Mouse (Mus musculus) myocyte (in vitro differentiated cells): ENCODE data around the gene Dnaaf1.

Experiments
- MAX ChIP-seq: IDR thresholded peaks from one replicate; pipeline ENCODE4 v1.6.1; 2011; ENCODE audit warnings: low read depth, mild to moderate bottlenecking, control low read depth
- MYOG ChIP-seq, 3 experiments: IDR thresholded peaks; one replicate each; pipeline ENCODE4 v1.6.1; 2011; ENCODE audit warnings: control low read depth in 2 of 3, low read depth in 2 of 3, mild to moderate bottlenecking in 2 of 3; ENCODE audit not compliant: insufficient read length in 2 of 3, control insufficient read depth in 1 of 3, insufficient read depth in 1 of 3
- POLR2A ChIP-seq: IDR thresholded peaks from one replicate; pipeline ENCODE4 v1.6.1; 2011; ENCODE audit warnings: low read depth, mild to moderate bottlenecking, control low read depth, moderate library complexity; ENCODE audit not compliant: insufficient read length
- SRF ChIP-seq: IDR thresholded peaks from one replicate; pipeline ENCODE4 v1.6.1; 2011; ENCODE audit warnings: low read depth; ENCODE audit not compliant: control insufficient read depth, insufficient read length

DNA sequence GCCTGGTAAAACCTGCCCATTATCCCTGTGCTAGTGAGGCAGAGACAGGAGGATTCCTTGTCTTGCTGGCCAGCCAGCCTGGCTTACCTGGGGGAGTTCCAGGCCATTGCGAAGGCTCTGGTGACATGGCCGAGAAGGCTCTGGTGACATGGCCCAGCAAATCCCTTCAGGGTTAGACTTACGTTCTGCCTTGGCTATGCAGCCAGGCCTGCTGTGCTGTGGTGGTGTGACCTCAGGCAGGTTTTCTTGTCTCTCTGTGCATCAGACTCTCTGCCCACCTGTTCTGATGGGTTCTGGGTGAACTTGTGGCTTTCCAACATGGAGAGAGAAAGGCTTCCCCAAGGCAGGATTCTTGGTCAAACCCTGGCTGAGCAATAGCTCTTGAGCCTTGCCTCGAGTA lies 62.3 kb downstream of the Dnaaf1 start:
- TF ChIP-seq POLR2A (no peak), MYOG (IDR thresholded peaks at IDR 0.05; ENCODE audit: control insufficient read depth in 1 of 3, insufficient read depth in 1 of 3, insufficient read length in 2 of 3, low read depth in 2 of 3) (no peak), MAX (no peak), SRF (no peak)
